Mouse (Mus musculus) lung, postnatal 25 days (tissue): ENCODE data around the gene Lrrtm3.

Experiments
- DNase-seq: peaks from one replicate; pipeline ENCODE4 v3.0.0; 2022; ENCODE audit warnings: low spot score

The Lrrtm3 gene

GRCm38 (mm10) chr10:64089680-64090460 lies at the start of gene Lrrtm3:
TSS of gene Lrrtm3 (minus strand) at chr10:64090277.
- peak; percentile 13 for DNase-seq

- no peak for DNase-seq
Observed at GRCm38 (mm10) chr10:64135481-64135880, 45.4 kb upstream of the Lrrtm3 start.

DNA sequence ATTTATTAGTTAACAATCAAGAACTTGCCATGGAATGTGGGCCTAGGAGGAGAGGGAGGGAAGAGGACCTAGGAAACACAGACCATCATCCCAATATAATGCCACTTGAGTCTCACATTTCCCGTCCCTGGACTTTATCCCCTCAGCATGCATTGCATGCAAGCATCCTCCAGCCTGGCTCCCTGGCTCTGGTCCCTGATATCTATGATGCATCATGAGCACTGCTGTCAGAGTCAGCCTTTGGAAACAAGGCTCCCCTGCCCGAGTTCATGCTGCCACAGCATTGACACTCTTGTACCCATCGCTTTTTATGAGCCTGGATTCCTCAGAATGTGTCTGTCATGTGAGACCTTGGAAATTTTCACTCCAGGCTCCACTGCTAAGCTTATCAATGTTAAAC lies 43.4 kb upstream of the Lrrtm3 start:
- no peak for DNase-seq

GRCm38 (mm10) chr10:64130397-64131150 lies 40.5 kb upstream of the Lrrtm3 start:
- DNase-seq, result no peak

- no peak for DNase-seq
Observed at GRCm38 (mm10) chr10:64118833-64119232, 28.8 kb upstream of the Lrrtm3 start.

DNA sequence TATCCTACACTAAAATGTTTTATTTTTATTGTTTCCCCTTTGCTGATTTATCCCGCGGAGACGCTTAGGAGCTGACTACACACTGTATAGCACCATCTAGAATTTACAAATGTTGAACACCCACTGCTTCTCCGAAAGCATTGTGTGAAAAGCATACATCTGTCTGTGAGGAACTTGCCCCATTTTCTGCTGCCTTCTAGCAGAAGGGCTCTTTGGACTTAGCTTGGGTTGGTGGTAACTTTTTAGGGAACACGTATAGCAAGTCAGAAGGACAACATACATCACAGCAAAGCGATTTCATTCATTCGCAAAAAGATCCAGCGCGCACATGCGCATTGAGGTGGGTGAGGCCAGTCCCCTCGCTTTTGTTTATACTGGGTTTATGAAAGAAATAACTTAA lies 25.2 kb upstream of the Lrrtm3 start:
- no peak for DNase-seq

DNA sequence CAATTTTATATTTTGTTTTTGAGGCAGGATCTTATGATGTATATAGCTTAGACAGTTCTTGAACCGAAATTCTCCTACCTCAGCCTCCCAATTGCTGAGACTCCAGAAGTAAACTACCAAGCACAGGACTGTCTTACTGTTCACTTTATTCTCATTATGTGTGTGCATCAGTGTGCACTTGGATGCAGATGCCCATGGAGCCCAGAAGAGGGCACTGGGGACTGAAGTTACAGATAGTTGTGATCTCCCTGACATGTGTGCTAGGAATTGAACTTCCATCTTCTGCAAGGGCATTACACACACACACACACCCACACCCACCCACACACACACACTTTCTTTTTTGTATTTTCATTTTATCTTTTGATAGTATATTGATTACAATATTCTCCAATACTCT lies 6.5 kb upstream of the Lrrtm3 start:
- DNase-seq, result no peak

- DNase-seq, result no peak
Observed at GRCm38 (mm10) chr10:64088774-64089460, 1.2 kb downstream of the Lrrtm3 start.

DNA sequence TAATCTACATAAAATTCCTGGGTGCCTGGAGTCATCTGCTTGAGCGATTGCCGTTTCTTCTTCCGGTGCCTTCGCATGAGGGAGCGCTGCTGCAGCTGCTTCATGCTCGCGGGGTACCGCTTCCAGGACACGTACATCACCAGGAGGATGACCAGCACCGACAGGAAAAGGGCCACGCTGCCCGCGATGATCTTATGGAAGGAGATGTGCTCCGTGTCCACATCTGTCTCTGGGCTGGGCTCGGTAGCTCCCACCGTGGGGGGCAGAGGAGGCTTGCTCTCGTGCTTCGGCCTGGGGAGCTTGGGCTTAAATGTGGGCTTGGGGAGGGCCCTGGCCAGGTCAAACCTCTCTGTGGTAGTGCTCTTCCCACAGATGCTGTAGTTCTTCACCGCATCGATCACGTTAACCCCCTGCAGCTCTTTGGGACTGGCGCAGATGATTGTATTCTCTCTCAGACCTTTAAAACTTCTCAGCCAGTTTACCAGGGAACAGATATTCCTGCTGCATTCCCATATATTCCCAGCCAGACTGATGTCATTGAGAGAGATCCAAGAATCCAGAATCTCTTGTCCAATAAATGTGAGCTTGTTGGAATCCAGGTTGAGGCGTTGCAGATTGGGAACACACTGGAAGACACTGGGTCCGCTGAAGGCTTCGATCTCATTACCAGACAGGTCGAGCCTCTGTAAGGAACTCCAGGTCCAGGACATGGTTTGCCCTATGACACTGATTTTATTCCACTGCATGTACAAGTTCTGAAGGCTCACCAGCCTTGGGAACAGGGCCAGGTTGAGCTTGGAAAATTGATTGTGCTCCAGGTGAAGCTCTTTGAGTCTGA lies 1.9 kb downstream of the Lrrtm3 start:
- no peak for DNase-seq

DNA sequence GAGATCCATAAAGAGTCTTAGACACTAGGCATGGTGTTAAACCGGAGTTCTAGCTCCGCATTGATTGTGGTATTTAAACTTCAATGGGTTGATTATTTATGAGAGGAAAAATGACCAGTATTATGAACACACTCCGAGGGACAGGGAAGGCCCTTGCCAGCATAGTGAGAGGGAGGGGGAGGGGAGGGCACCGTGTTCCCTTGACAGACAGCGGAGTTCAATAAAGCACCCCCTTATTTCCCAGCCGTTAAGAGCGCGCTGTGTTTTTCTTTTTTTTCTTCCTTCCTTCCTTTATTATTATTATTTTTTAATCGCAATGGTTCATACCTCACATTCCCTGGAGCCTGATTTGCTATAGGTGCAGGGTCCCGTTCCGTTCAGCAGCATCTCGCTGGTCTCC lies 2.6 kb downstream of the Lrrtm3 start:
- DNase-seq, result no peak

DNA sequence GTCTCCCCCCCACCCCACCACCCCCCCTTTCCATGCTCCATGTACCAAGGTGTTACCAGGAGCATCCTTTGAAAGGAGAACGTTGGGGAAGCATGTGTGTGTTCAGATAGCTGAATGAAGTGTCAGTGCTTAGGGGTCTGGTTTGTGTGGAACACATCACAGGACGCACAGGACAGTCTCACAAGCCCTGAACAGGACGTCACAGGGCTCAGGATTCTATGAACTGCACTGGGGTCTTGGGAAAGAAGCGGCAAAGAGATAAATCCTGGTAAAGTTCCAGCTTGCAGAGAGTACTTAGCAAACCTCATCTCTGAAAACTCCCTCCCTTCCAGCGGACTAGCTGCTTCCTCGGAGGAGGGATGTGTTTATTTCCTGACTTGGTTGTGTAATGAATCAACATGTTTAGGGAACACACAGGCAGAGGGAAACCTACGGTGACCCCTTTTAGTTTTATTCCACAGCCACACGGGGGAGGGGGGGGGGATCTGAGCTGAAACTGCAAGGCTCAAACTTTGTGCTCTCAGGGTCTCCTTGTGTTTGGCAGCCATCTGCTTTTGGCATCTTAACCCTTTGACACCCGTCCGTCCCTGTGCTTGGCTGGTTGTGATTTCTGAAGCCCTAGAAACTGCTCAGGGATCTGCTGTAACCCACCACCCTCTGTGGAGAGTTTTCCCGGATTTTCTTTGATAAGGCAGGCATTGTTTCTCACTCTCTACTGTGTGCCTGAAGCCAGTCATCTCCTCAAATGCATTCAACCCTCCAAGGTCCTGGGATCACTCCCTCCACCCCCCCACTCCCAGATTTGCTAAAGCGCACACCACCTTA lies 3.3 kb downstream of the Lrrtm3 start:
- DNase-seq, result no peak

DNA sequence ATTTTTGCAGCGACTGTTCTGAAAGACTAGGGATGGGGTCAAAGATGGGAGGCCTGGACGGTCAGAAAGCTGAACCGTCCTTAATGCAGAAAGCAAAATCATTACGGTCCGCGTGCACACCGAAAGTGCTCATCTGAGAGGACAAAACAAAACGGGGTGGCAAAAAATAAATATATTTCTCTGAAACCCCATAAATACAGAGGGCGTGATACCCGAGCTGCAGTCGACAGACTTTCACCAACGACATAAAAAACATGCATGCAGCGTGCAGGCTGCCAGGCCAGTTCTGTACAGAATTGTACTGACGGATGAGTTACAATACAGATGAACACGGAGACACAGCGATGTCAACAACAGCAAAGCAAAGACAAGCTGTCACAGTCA lies 3.9 kb downstream of the Lrrtm3 start:
- DNase-seq, result no peak

GRCm38 (mm10) chr10:64084465-64084864 lies 5.6 kb downstream of the Lrrtm3 start:
- peak; percentile 20 for DNase-seq

GRCm38 (mm10) chr10:64083813-64084212 lies 6.3 kb downstream of the Lrrtm3 start:
- no peak for DNase-seq

GRCm38 (mm10) chr10:64082345-64082744 lies 7.7 kb downstream of the Lrrtm3 start:
- DNase-seq, result no peak

- peak; percentile 8 for DNase-seq
Observed at GRCm38 (mm10) chr10:64076410-64077052, 13.5 kb downstream of the Lrrtm3 start.

DNA sequence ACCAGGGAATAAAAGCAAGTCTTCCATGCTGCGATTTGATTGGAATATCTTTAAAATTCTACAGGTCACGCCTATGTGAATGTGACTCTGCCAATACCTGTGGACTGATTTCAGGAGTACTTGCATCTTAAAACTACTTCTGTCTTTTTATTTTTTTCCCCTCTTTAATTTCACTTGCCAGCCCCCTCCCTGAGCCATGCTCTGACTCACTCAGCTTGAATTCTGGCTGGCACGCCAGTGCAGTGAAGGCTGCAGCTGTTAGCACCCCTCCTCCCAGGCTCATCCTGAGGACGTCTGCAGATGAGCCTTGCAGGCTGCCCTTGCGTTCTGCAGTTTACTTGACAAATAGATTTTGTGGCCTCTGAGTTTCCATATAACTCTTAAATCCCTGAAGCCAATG lies 14.1 kb downstream of the Lrrtm3 start:
- no peak for DNase-seq

DNA sequence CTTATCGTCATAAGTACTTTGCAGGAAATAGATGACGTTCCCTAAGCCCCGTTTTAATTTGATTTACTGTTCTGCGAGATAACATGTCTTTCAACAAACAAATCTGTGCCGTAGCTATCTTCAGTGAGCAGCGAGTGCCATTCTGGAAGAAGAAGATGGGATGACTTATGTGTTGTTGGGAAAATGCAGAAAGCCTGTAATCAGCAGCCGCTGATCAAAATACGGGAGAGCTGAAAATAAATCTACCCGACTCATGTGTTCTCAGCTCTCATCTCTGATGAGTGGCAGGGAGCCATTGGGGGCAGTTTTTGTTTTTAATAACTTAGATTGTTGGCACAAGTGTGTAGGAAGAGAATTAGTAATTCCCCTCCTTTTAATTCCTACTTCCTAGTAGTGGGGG lies 26.4 kb downstream of the Lrrtm3 start:
- no peak for DNase-seq

- DNase-seq, result no peak
Observed at GRCm38 (mm10) chr10:64049946-64050345, 40.1 kb downstream of the Lrrtm3 start.

DNA sequence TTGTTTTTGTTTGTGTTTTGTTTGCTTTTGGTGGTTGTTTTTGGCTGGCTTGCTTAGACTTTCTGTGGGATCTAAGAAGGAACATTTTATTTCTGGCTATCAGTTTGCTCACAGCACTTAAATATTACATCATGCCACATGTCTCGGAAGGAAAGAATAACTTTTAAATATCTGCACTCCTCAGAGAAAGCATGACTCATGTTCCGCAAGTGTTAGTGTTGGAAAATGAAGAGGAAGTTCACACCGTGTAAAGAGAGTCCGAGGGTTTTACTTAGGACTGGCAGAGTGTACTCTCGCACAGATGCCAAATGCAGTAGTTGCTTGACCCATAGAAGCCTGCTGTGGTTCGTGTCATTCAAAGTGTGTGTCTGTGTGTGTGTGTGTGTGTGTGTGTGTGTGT lies 40.9 kb downstream of the Lrrtm3 start:
- peak; percentile 34 for DNase-seq

DNA sequence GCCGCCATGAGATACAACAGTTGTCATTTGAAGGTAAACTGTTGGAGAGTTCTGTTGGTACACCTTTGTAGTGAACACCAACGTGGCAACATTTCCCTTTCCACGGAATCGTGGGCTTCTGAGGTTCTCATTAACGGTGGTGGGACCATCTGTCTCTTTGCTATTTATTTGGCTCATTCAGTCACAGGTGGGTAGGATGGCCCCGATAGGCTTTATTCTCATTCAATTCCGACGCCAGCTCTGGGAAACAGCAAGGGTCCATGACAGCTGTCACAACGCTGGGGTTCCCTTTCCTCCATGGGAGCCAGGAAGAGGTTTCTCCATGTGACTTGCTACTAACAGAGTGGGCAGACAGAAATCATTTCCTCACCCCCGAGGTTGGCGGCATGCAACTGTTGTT lies 48.2 kb downstream of the Lrrtm3 start:
- DNase-seq, result no peak
